Mouse (Mus musculus) kidney, adult 18-20 months (tissue): ENCODE measurements around the gene St7.

Experiments
- DNase-seq: peaks from one replicate; pipeline ENCODE4 v3.0.0; 2021

St7 gene

DNA sequence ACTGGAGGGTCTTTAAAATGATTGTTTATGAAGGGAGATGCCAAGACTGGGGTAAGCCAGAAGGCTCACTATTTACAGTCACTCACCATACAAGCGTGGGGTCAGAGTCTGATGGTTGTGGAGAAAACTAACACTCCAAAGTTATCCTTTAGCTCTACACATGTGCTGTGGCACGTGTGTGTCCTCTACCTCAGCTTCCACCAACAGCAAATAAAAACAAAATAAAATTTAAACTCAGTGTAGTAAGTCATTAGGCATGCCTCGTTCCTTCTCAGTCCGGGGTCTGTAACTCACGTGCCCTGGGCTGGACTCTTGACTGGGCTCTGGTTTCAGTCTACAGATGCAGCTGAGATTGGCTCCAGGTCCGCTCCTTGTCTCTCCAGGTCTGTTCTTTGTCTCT is 27.3 kb downstream of the St7 start:
- no peak for DNase-seq

DNA sequence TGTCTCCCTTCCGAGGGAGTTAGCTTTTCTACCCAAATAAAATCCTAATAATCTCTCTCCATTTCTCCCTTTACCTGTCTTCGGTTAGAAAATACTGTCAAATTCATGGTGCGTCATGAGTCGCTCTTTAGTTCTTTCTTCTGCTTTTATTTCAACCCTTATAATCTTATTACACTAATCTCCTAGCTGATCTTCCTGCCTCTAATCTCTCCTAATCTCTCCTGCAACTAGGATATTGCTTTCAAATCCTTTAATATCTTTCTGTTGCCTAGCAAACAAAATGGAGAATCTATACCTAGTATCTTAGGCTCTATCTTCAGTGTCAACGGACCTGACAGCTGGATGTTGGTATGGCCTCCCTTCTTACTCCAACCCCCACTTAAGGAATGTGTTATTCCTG is 29.0 kb downstream of the St7 start:
- DNase-seq = no peak

DNA sequence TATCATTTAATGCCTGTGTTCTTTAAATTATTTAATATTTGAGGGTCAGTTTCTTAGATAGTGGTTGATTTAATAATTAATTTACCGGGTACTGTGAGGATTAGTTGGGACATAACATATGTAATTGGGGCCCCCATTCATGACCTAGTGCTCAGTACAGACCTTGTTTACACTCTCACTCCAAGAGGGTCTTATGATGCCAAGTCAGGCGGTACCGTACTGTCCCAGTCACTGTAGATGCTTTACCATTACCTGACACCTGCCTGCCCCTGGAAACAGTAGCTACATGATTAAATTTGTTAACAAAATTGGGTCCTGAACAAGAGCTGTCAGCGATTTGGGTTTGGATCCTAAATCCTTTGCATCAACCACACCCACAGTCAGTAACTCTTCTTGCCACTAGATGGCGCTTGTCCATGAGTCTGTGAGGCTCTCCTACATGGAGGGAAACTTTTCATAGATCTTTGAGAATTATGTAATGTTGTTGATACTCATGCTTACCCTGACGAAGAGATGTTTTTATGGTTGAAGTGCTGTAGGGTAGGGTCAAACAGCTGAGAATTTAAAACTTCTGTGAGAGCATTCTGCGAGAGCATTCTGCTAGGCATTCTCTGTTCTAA is 33.2 kb downstream of the St7 start:
- peak; percentile 57 for DNase-seq

DNA sequence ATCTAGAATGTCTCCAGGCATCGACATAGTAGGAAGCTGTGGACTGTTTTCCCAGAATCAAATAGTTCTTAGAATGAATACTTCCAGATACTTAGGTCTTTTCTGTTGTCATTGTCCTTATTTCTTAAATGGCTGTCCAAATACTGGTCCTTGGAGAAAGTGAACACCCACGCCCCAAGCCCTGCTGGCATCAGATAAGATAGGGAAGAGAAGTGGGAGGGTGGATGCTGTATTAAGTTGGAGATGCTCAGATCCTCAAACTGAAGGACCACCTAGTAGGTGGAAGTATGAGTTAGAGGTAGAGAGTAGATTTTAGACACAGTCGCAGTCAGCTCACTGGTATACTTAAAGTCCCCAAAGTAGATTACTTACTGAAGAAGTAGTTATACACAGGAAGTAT is 34.5 kb downstream of the St7 start:
- no peak for DNase-seq

DNA sequence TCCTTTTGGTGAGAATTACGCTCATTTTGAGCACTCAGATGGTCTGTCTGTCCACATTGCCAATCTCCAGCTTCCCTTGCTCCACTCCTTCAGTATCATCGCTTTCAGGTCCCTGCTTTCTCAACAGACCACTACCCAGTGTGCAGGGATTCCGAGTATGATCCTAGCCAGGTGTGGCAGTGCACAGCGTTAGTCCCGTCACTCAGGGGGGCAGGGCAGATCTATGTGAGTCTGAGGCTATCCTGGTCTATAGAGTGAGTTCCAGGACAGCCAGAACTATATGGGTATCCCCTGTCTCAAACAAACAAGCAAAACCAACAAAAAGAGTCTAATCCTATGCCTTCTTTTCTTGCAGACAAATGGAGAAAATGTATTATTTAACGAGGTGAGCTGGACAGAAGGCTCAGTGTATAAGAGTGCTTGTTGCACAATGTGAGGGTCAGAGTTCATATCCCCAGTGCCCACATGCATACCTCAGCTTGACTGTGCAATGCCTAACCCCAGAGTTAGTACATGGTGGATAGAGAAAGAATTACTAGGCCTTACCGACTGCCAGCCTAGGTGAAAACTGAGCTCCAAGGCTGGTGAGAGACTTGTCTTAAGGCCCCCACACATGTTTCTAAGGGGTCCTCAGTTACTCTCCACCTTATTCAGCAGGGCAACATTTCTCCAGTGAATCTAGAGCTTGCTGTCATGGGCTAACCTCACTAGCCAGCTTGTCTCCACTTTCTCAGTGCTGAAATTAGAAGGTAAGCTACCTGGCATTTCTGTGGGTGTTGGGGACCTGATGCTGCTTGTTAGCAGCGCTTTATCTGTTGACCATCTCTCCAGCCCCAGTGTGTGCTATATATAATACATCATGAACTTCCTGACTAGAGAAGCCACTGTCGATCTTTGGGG is 35.4 kb downstream of the St7 start:
- DNase-seq = no peak

DNA sequence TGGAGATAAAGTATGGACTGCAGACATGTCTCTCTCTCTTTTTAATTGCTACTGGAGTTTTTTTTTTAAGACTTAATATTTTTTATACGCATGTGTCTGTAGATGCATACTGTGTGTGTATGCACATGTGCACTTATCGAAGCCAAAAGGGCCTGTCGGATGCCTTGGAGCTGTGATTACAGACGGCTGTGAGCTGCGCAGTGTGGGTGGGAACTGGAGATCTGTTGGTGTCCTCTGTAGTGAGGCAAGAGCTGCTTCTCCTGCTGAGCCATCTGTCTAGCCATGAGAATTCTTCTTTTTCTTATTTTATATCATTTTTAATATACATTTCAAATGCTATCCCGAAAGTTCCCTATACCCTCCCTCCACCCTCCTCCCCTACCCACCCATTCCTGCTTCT is 37.4 kb downstream of the St7 start:
- DNase-seq = no peak

DNA sequence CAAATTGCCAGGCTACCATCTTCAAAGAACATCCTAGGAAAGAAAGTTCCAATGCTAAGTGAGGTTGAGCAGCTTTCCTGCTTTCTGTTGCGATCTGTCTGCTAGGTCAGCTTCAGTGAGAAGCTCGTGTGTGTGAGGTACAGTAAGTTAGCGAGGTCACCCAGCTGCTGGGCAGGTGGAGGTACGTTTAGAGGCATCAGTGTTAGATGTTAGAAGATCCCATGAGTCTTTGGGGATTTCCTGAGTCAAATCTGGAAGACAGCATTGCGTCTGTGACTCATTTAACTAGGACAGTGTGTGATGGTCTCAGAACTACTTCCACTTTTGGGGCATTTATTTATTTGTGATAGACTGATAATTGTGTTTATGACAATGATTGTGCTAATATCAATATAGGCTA is 39.0 kb downstream of the St7 start:
- no peak for DNase-seq

DNA sequence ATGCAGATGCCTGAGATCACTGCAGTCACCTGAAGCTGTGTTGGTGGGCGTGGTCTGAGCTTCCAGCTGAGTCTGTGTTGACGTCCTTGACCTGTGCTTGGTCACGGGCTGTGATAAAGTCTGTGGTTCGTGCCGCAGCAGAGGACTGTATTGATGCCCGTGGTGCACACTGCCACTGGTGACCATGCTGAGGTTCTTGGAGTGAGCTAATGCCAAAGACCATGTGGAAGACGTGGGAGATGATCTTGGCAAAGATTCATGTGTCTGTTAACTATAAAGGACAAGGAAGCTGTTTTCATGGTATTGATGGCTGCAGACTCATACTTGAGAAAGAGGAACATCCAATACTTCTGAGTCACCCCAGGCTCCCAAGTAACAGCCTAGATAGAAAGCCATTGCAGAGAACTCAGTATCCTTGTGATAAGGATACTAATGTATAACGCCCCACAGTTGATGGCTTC is 41.2 kb downstream of the St7 start:
- DNase-seq = no peak

DNA sequence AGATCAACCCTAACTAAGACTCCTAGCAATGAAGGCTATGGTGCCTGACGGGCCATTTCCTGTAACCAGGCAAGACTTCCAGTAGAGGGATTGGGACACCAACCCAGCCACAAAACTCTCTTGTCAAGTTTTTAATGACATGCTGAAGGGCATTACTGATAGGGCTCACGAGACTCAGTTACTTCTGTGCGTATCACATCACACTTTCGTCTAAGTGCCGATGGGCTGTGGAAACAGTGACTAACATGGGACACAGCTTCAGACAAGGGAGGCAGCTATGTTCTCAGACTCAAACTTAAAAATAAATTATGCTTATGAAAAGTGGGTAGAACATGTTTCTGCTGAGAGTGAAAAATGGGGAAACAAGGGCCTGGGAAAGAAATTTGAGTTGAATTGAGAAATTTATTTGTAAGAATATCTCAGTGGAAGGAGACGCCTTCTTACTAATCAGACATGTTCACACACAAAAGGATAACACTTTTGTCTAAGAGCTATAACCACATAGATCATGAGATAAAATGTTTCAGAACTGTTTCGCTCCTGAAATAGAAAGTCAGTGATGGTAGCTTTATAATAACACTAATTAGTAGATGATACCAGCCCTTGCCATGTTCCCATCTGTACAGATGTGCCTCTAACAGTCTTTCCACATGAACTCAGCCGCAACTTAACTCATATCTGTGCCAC is 44.7 kb downstream of the St7 start:
- DNase-seq = no peak

DNA sequence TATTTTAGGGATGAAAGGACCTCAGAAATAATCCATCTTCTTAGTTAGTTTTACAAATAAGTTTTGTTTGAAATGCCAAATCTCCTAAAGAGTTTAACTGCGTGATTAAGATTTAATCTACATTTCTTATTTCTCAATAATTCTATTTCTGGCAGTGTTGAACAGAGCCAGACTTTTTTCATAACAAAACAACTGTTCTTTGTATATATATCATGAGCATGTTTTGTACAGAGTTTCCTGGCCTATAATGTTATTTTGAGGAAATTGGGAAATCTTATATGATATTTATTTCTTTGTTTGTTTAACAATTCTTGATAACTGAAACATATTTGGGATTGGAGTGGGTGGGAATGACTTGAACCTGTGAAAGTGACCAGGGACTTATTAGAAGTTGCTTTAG is 47.4 kb downstream of the St7 start:
- no peak for DNase-seq

DNA sequence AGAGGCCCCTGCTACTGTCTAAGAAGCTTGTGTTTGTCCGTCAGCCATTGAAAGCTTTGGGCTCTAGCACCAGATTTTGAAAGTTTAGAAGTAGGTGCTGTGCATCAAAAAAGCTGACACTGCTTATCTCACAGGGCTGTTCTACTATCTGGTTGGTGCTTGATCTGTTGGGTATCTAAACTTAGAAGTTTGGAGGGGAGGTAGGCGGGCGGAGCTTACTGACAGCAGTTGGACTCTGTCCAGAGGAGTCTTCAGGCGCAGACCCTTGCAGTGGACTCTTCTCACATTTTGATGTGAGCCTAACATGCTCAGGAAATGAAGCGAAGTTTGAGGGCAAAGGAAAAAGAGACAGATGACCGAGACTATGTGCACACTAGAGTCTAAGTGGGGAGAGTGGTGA is 48.9 kb downstream of the St7 start:
- no peak for DNase-seq

DNA sequence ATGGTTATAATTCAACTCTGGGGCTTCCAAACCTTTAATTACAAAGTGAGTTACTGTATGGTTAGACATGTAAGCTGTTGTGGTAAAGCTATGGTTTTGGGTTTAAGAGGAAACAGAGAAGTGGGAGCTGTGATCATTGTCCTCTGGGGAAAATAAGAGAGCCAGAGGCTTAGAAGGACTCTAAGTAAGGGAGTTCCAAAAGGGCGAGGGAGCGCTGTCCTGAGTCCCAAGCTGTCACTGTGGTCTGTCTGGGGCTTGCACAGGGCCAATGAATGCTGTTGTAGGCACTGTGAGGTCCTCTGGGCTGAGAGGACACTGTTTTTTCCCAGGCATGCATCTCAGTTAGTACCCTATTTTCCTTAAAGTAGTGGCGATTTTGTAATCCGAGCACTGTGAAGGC is 49.5 kb downstream of the St7 start:
- no peak for DNase-seq

DNA sequence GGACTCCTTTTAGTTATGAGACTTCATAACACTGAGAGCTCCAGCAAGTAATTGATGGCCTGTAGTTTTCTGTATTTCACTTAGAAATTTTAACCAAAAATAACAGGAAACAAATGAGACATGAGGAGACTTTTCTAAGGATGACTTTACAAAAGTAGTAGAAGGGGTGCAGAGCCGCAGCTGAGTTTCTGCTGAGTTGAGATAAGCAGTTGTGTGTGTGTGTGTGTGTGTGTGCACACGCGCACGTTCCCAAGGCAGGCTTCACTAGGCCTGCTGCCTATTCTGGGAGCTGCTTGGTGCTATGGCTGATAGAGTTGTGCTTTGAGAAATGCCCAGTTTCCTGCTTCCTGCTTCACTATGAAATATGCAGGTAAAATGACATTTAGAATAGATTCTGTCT is 50.6 kb downstream of the St7 start:
- DNase-seq = no peak

DNA sequence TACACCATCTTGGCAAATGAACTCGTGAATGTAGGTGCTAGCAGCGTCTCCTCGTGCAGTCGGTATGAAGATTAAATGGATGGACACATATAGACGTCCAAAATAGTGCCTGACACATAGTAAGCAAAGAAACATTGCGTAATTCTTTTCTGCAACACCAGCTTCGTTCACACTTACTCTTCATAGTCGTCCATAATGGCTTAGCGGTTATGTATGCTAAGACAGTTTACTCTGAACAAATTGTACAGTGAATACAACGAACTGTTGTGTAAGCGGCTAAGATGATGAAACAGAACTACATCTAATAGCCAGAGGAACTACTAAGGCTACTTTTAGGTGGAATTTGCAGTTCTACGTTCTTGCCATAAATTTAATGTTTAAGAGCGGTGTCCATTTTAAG is 55.0 kb downstream of the St7 start:
- no peak for DNase-seq

DNA sequence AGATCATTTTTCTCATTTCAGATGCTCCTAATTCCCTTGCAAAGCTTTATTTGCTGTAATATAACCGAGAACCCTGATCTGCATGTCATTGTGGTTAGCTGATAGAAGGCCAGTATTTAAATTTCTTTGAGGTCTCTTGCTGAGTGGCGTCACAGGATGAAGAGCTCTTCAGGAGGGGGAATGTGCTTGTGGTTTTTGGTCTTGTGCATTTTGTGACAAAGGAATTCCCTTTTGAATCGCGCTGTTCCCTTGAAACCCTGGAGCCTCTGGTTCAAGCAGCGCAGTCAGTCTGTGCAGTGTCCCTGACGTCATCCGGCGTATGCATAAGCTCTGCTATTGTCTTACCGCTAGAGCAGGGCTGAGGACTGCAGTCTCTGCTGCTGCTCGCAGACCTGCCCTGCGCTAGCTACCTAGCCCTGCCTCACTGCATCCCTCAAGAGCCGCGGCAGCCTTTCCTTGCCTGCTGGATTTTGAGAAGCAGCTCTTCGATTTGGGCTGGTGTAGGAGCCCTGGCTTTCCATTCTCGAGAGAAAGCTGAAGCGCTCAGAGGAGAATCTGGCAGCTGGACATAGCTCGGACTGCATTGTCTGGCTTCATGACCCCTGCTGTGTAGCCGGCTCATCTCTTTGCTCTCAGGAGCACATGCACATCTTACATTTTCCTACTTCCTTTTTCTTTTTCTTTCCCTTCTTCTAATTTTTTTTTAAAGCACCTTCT is 56.3 kb downstream of the St7 start:
- peak; percentile 29 for DNase-seq

DNA sequence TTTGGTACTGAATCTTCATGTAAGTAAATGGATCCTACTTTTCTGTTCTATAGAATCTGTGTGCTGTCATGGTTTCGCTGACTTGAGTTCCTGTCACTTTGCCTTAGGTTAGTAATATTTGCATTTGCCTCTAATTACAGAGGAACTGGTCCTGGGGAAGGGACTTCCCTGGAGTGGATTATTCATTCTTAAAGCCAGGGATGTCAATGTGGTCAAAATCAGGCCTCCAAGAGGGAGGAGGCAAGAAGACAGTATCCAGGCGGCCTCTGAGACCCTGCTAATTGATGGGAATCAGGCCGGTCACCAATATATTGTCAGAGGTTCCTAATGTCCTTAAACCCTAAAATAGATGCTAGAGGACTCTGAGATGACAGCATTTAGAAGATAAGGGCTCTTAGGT is 56.9 kb downstream of the St7 start:
- no peak for DNase-seq

DNA sequence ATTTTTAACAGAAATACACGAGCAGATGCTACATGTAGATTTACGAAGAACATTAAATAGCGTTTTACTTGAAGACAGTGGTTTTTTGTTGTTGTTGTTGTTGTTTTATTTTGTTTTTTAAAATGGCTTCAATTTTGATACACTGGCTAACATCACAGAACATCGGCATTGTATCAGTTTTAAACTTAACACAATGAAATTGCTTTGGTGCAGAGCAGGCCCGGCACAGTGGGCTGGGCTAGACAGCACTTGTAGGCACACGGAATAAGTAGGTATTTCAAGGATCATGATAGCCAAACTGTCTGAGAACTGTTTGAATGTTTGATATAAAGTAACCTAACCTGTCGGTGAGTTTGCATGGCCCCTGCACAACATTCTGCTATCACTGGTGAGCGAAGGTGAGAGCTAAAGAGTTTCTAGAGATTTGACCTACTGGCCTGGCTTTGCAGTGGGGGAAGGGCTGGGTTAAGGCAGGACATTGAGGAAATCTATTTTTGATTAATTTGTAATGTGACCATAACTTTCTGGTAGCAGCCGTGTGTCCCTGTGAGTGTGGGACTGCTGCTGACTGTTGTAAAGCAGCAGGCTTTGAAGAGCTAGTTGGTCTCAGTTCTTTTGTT is 57.4 kb downstream of the St7 start:
- DNase-seq = no peak

DNA sequence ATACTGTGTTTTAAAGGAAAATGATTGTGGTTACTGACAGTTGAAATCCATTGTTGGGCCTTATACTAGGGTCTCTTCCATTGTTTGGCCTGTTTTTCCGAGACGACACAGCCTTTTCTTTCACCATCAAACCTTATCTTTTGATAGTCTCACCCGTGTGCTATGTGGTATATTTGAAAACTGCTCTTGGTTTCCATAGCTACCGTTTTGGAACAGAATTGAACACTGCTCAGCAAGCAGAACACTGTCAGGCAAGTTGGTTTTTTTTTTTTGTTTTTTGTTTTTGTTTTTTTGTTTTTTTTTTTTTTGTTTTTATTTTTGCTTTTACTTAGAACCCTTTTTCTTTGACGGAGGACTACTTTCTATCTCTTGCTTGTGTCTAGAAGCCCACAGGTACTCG is 58.2 kb downstream of the St7 start:
- DNase-seq = no peak

DNA sequence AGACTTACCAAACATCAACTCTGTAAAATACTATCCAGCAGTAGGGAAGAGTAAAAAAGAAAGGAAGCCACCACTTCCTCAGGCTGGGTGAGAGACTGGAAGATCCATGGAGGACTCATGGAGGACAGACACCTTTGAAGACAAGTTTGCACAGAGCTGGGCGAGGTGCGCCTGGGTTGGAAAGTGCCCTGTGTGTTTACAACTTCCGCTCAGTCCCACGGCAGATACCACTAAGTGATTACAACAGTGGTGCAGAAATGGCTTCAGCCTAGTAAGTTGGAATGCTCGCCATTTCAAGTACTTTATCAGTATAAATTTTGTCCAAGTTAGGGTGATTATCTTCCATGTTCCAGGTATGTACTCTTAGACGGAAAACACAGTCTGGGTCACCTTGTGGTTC is 63.2 kb downstream of the St7 start:
- DNase-seq = no peak

DNA sequence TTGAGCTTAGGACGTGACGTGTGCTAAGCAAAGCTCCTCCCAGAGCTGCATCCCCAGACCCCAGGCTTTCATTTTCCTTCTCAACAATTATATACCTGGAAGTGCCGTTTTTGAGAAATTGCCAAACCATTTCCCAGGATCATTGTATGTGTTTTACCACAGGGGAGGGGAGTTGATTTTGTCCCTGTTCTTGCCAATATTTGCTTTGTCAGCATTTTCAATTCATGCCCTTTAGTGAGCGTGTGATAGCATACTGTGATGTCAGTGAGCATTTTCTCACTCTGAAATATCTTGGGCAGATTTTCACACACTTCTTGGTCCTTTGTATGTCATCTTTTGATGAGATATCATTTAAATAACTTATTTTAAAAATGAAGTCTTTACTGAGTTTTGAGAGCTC is 65.8 kb downstream of the St7 start:
- DNase-seq = no peak

DNA sequence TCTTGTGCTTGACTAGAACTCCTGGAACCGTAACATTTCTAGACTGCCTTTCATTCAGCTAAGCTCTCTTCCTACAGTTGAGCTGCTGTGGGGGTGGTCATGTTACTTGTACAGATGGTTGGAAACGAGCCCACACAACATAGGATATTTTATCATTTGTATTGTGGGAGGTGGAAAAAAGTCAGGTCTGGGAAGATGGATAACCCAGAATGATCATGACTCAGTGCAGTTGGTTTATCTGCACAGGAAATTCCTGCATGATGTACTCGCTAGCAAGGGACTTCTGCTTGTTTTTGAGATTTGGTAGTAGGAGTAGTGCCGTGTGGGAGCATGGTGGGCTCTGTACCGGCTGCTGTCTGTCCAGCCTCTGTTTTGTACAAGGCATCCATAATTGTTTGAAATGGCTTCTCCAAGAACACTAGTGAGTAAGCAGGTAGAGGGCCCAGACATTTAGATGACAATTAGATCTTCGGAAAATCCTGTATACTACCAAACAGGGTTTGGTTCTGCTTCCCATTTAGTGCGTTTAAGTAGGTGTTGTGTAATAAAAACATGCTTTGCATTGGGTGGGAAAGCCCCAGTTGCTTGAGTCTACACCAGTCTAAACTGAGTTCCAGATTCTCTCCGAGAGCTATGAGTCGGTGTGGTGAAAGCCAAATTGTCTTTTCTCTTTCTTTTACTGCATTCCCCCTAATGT is 71.4 kb downstream of the St7 start:
- no peak for DNase-seq

DNA sequence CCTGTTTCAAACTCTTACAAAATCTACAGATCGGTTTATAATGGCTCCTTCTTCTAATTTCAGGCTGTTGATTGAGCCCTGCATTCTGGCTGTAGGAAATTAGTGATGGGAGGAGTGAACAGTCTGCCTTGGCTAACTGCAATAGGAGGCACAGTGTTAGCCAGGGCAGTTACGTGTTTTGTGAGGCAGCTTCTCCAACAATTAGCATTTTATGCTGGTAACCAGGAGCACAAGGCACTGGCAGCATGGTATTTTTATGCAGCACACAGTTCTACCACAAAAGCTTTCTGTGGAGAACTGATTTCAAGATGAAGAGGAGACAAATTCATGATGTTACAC is 71.9 kb downstream of the St7 start:
- no peak for DNase-seq
